Mouse (Mus musculus) heart, postnatal 0 days (tissue): ENCODE measurements around the gene Atcay. TPM values are rescaled to one million over a fixed set of nuclear protein-coding genes. Genes with fewer than 3 reads are reported as not detected.

ENCODE experiments used
- ATAC-seq: fragments of 200-750 bp; cut with Nextera tagmentation; 2 replicates; pipeline ENCODE4 v1.8.0; 2017; ENCODE audit warnings: low read depth, moderate number of reproducible peaks, moderate library complexity; ENCODE audit not compliant: insufficient read depth
- DNase-seq: peaks from one replicate; pipeline ENCODE4 v3.0.0-alpha.2; 2016; ENCODE audit warnings: low spot score
- H3K27ac ChIP-seq: fragments of 300-500 bp; sonication (generic); 2 replicates; pipeline ENCODE4 v1.5.1; 2014; ENCODE audit warnings: low read depth, mild to moderate bottlenecking
- H3K27me3 ChIP-seq: fragments of 300-500 bp; sonication (generic); 2 replicates; pipeline ENCODE4 v1.6.1; 2014; ENCODE audit warnings: low read length, mixed read lengths; ENCODE audit not compliant: control insufficient read depth, insufficient read depth
- H3K36me3 ChIP-seq: fragments of 300-500 bp; sonication (generic); replicated peaks from 2 replicates; pipeline ENCODE4 v1.6.1; 2014; ENCODE audit warnings: low read length, mixed read lengths; ENCODE audit not compliant: control insufficient read depth, insufficient read depth
- H3K4me1 ChIP-seq: fragments of 300-500 bp; sonication (generic); 2 replicates; pipeline ENCODE4 v1.6.1; 2014; ENCODE audit warnings: antibody characterized with exemption; ENCODE audit not compliant: control insufficient read depth, insufficient read depth
- H3K4me2 ChIP-seq: fragments of 300-500 bp; sonication (generic); 2 replicates; pipeline ENCODE4 v1.6.1; 2014; ENCODE audit warnings: low read depth, mild to moderate bottlenecking, low read length, moderate library complexity
- H3K4me3 ChIP-seq: fragments of 300-500 bp; sonication (generic); 2 replicates; pipeline ENCODE4 v1.5.1; 2014; ENCODE audit warnings: low read depth, low read length
- H3K9ac ChIP-seq: fragments of 300-500 bp; sonication (generic); replicated peaks from 2 replicates; pipeline ENCODE4 v1.6.1; 2014; ENCODE audit warnings: low read depth, low read length, mixed read lengths
- H3K9me3 ChIP-seq: fragments of 300-500 bp; sonication (generic); replicated peaks from 2 replicates; pipeline ENCODE4 v1.6.1; 2016; ENCODE audit warnings: low read length; ENCODE audit not compliant: control insufficient read depth
- CTCF ChIP-seq: IDR thresholded peaks from 2 replicates; pipeline ENCODE4 v1.5.1; 2016; ENCODE audit warnings: antibody characterized with exemption, control low read depth, low read depth
- EP300 ChIP-seq: IDR thresholded peaks from 2 replicates; pipeline ENCODE4 v1.6.1; 2016; ENCODE audit warnings: antibody characterized with exemption, low read depth
- WGBS: fragments of 180-500 bp; shearing (Covaris S2); extraction: QIAGEN DNeasy Blood & Tissue Kit; methylation state at CpG from one replicate; pipeline ENCODE4 v1.1.7; 2014; 5-methylcytosine and 5-hydroxymethylcytosine counted together
- polyA plus RNA-seq: library from polyadenylated mRNA; unstranded; fragments of >200 nt; fragmentation: Nextera tagmentation; extraction: Ambion mirVana; gene quantifications from 2 replicates; pipeline ENCODE4 v1.2.1, GENCODE M21; 2015
- total RNA-seq: library from RNA; depleted of rRNA; stranded (reverse); fragments of >200 nt; gene quantifications from 2 replicates; pipeline ENCODE4 v1.2.3, GENCODE M21; 2014; ENCODE audit warnings: low replicate concordance

Gene Atcay
- total and polyA plus RNA-seq, 2 experiments from 2014 or later, result 0.25 TPM; not detected in 1

DNA sequence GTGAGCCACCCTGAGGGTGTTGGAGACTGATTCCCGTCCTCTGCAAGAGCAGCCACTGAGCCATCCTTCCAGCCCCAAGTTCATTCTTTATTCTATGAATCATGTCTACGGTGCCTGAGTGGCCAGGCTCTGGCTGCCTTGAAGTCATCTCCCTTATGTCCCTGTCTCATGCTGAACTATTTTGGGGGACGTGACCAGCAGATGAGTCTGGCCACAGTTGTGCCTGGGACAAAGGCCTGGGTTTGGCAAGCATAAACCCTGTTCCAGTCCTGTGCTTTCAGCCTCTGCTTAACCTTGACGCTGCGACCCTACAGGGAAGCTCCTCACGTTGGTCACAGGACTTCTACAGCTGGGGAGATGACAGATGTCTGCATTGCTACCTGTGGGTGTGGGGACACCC lies 33.3 kb downstream of the Atcay start:
- no peak for ATAC-seq

DNA sequence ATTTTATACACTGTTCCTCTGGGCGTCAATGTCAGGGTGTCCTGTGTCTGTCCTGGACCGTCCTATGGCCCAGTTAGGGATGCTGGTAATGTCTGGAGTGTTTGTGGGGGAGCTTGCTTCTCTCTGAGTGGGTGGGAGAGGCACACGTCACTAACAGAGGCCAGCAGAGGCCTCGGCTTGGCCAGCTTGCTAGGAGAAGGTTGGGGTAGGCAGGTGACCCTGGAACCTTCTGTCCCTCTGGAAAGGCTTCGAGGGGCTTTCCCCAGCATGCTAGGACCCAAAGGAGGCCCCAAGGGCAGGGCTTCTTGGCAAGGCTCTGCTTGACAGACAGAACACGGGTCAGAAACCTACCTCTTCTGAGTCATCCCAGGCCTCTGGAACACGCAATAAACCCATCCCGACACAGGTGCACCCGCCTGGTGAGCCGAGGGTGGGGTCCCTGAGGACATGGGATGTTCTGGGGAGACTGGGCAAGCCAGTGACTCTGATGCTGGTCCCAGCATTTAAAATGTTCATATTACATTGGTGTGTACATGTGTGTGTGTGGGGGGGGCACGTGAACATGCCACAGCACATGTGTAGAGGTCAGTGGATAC lies 34.1 kb downstream of the Atcay start:
- peak overlapping the region; percentile 98 for H3K27ac ChIP-seq
- peak overlapping the region; percentile 74 for H3K9ac ChIP-seq
- peak overlapping the region; percentile 51 for H3K4me3 ChIP-seq
- no peaks in the 10 kb centered on the region for H3K9me3 ChIP-seq
- H3K36me3 ChIP-seq, result no peaks in the 10 kb centered on the region
- peaks cover 33% of the 10 kb centered on the region for H3K4me1 ChIP-seq
- ATAC-seq, result 0 out of 2 replicates have a peak, but pooled peaks have one; percentile 1
- DNase-seq, result peak; percentile 53
- H3K4me2 ChIP-seq, result peak overlapping the region; percentile 62
- H3K27me3 ChIP-seq, result no peaks in the 10 kb centered on the region
- peak; percentile 67; the same call in 1 of the 2 replicates for TF ChIP-seq EP300
- TF ChIP-seq CTCF, result no peak
- 27% methylated on average over 11 of the region's 11 CpGs for WGBS

More for the DNA sequence above, 33.3 kb downstream of the Atcay start:
- DNase-seq, result peak; percentile 50
- TF ChIP-seq CTCF (no peak), EP300 (peak; percentile 74; the same call in 1 of the 2 replicates)
- 21% methylated on average over 6 of the region's 6 CpGs for WGBS
- Histone ChIP-seq H3K4me3 (peak overlapping the region; percentile 9; the same call in 1 of the 2 replicates), H3K4me1 (peaks cover 27% of the 10 kb centered on the region), H3K4me2 (peak overlapping the region; percentile 62), H3K9me3 (no peaks in the 10 kb centered on the region), H3K36me3 (no peaks in the 10 kb centered on the region), H3K27me3 (no peaks in the 10 kb centered on the region), H3K9ac (peak overlapping the region; percentile 74), H3K27ac (peak overlapping the region; percentile 98)

DNA sequence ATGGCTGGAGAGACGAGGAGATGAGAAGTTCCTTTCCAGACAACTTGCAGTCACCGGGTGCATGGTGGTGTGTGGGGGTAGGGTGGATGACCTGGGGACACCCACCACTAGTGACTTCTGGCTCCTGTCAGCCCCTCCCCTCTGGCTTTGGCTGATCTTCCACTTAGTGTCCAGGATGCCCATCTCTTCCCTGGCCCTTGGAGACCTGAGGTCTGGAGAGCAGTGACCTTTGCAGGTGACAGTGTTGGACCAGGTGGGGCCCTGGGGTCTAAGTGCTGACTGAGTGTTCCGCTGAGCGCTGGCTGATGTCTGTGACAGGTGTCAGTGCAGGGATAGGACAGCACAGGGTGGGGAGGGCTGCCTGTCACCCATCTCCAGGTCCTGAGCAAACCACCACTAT lies 35.3 kb downstream of the Atcay start:
- no peak for ATAC-seq
- Histone ChIP-seq H3K27me3 (no peaks in the 10 kb centered on the region), H3K9me3 (no peaks in the 10 kb centered on the region), H3K4me3 (peak overlapping the region; percentile 51), H3K36me3 (no peaks in the 10 kb centered on the region), H3K9ac (peak overlapping the region; percentile 74), H3K4me1 (peaks cover 23% of the 10 kb centered on the region; the same call in 1 of the 2 replicates), H3K27ac (peak overlapping the region; percentile 98), H3K4me2 (peak overlapping the region; percentile 62)
- WGBS, result 27% methylated on average over 4 of the region's 4 CpGs
- no peak for TF ChIP-seq CTCF
- DNase-seq, result no peak

DNA sequence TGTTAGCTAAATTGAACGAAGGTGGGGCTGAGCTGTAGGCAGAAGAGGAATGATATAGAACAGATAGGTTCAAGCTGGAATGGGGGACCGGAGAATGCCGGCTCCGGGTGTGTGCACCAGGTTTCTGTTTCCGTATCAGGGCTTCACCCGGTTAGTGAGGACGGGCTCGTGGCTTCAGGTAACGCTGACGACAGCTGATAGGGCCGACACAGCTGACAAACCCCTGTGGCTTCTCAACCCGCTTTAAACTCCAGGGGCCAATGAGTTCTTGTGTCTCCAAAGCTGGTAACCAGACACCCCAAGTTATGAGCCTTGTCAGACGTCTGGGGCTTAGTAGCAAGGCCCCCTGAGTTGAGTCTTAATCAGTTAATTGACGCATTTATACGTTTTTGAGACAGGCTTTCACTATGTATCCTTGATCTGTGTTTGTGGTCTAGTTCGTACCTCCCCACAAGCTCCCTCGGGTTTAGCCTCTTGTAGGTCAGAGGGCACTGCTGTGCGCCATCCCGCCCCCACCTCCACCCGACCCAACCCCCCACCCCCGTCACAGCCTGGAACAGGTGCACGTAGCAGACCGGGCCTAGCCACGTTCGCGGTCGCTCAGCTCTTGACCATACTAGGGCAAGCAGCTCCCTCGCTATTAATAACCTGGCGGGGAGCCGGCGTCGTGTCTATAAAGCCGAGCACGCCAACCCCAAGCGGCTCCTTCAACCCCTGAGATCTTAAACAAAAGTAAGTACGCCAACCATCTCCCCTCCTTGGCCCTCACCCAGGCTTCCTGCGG lies 36.5 kb downstream of the Atcay start:
- TF ChIP-seq EP300, result peak; percentile 91
- no peak for TF ChIP-seq CTCF
- peak overlapping the region; percentile 51 for H3K4me3 ChIP-seq
- 7% methylated on average over 37 of the region's 37 CpGs for WGBS
- H3K36me3 ChIP-seq, result no peaks in the 10 kb centered on the region
- peak overlapping the region; percentile 74 for H3K9ac ChIP-seq
- H3K4me2 ChIP-seq, result peak overlapping the region; percentile 62
- H3K9me3 ChIP-seq, result no peaks in the 10 kb centered on the region
- ATAC-seq, result peak; percentile 67
- peaks cover 17% of the 10 kb centered on the region; the same call in 1 of the 2 replicates for H3K4me1 ChIP-seq
- no peaks in the 10 kb centered on the region for H3K27me3 ChIP-seq
- peak; percentile 83 for DNase-seq
- H3K27ac ChIP-seq, result peak overlapping the region; percentile 98

DNA sequence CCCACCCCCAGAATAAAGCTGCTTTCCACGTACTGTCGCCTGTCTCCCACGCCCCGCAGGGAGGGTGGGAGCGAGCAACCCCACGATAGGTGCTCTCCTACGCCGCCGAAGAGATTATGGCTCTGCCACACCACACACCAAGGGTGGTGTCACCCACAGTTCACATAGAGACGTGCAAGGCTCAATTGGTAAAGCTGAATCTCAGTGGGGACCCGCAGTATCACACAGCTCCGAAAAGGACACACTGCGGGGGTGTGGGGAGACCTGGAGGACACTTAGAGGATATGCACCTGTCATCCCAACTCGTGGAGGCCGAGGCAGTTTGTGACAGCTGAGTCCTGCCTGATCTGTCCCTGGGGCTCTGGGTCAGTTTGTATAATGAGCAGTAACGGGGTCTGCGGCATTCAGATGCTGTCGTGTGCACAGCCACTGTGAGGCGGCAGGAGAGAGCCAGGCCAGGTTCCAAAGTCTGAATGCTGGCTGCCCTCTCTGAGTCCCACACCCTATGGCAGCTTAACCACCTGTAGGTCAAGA lies 37.6 kb downstream of the Atcay start:
- no peaks in the 10 kb centered on the region for H3K27me3 ChIP-seq
- peak overlapping the region; percentile 55 for H3K9ac ChIP-seq
- DNase-seq (peak; percentile 62), ATAC-seq (0 out of 2 replicates have a peak, but pooled peaks have one; percentile 0)
- H3K27ac ChIP-seq, result peak overlapping the region; percentile 98
- 4% methylated on average over 19 of the region's 19 CpGs for WGBS
- H3K36me3 ChIP-seq, result 0 out of 2 replicates have a peak, but pooled peaks cover 6% of the 10 kb centered on the region
- TF ChIP-seq CTCF, result no peak
- no peak for TF ChIP-seq EP300
- H3K4me3 ChIP-seq, result peak overlapping the region; percentile 54
- H3K4me2 ChIP-seq, result peak overlapping the region; percentile 69
- peaks cover 14% of the 10 kb centered on the region; the same call in 1 of the 2 replicates for H3K4me1 ChIP-seq
- no peaks in the 10 kb centered on the region for H3K9me3 ChIP-seq
